Mouse (Mus musculus) embryo, embryonic 9.5 days (tissue): ENCODE measurements around the gene Frg2f1.

Source experiments
- DNase-seq: peaks from one replicate; pipeline ENCODE4 v3.0.0-alpha.2; 2017; ENCODE audit errors: extremely low spot score

The Frg2f1 gene

DNA sequence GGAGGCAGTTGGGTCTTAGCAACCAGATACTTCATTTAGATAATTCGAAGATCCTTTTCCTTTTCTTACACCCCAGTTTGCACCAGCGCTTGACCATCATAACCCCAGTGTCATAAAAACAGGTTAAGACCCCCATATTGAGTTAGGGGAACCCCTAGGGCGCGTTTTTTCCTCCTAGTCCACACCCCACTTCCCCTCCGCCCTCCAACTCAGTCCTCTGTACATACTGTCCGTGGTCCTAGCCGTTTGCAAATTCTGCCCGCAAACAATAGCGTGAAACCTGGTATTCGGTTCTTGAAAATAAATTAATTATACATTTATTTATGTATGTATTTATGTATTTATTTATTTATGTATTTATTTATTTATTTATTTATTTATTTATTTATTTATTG, 46.4 kb downstream of the Frg2f1 start:
- DNase-seq: no peak

- DNase-seq: peak; percentile 77
Measured at GRCm38 (mm10) chr4:119492291-119492932, 46.9 kb downstream of the Frg2f1 start, which contains the start of gene Rimkla. Gene Rimkla, minus strand, starts transcription at chr4:119492628.

DNA sequence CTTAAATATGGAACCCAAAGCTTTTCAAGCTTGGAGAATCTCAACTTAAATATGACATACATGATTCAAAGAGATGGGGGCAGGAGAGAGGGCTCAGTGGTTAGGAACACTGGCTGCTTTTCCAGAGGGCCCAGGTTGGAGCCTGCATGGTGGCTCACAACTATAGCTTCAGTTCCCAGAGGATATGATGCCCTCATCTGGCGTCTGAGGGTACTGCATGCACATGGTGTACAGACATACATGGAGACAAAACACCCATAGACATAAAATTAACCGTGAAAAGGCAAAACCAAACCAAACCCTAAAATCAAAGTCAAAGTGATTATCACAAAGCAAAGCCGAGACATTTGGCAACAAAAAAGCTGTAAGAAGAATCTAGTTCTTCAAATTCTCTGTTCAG, 48.5 kb downstream of the Frg2f1 start:
- no peak for DNase-seq

GRCm38 (mm10) chr4:119489666-119490065, 49.7 kb downstream of the Frg2f1 start:
- DNase-seq: no peak

- DNase-seq: no peak
Measured at GRCm38 (mm10) chr4:119484882-119485281, 54.4 kb downstream of the Frg2f1 start.

- DNase-seq: no peak
Measured at GRCm38 (mm10) chr4:119483051-119483450, 56.3 kb downstream of the Frg2f1 start.
